Mouse (Mus musculus) ES-E14 (cell line): ENCODE measurements around the gene Smarcad1.

Experiments used
- HCFC1 ChIP-seq: IDR thresholded peaks from 2 replicates; pipeline ENCODE4 v1.6.1; 2012; ENCODE audit warnings: low read length, inconsistent platforms, borderline replicate concordance; ENCODE audit not compliant: insufficient read depth
- MAFK ChIP-seq: IDR thresholded peaks from 2 replicates; pipeline ENCODE4 v1.6.1; 2014; ENCODE audit warnings: mild to moderate bottlenecking, low read depth, low read length, inconsistent platforms; ENCODE audit not compliant: insufficient read depth

- TF ChIP-seq MAFK (no peak), HCFC1 (no peak)
Measured at GRCm38 (mm10) chr6:65159381-65159942, 117.1 kb downstream of the Smarcad1 start.
